Mouse (Mus musculus) forebrain, postnatal 0 days (tissue): Measurements from ENCODE around the gene Vax1. TPM values are rescaled to one million over a fixed set of nuclear protein-coding genes. Genes with fewer than 3 reads are reported as not detected.

Source experiments
- ATAC-seq: fragments of 200-750 bp; cut with Nextera tagmentation; 2 replicates; pipeline ENCODE4 v1.8.0; 2017; ENCODE audit warnings: mild to moderate bottlenecking, moderate library complexity
- DNase-seq: peaks from one replicate; pipeline ENCODE4 v3.0.0-alpha.2; 2015
- H3K27ac ChIP-seq: fragments of 300-500 bp; sonication (generic); 2 replicates; pipeline ENCODE4 v1.5.1; 2014; ENCODE audit warnings: low read depth, mild to moderate bottlenecking, antibody characterized with exemption, low read length, moderate library complexity, mixed read lengths
- H3K27me3 ChIP-seq: fragments of 300-500 bp; sonication (generic); 2 replicates; pipeline ENCODE4 v1.6.1; 2014; ENCODE audit warnings: mild to moderate bottlenecking, low read length, mixed read lengths; ENCODE audit not compliant: insufficient read depth
- H3K36me3 ChIP-seq: fragments of 300-500 bp; sonication (generic); 2 replicates; pipeline ENCODE4 v1.6.1; 2014; ENCODE audit warnings: mild to moderate bottlenecking, moderate library complexity; ENCODE audit not compliant: insufficient read depth
- H3K4me1 ChIP-seq: fragments of 300-500 bp; sonication (generic); 2 replicates; pipeline ENCODE4 v1.6.1; 2014; ENCODE audit warnings: antibody characterized with exemption; ENCODE audit not compliant: insufficient read depth
- H3K4me2 ChIP-seq: fragments of 300-500 bp; sonication (generic); 2 replicates; pipeline ENCODE4 v1.6.1; 2014; ENCODE audit warnings: low read depth, mild to moderate bottlenecking, moderate library complexity
- H3K4me3 ChIP-seq: fragments of 300-500 bp; sonication (generic); 2 replicates; pipeline ENCODE4 v1.5.1; 2014; ENCODE audit warnings: low read depth, low read length, mixed read lengths
- H3K9ac ChIP-seq: fragments of 300-500 bp; sonication (generic); 2 replicates; pipeline ENCODE4 v1.6.1; 2014; ENCODE audit warnings: mild to moderate bottlenecking
- H3K9me3 ChIP-seq: fragments of 300-500 bp; sonication (generic); 2 replicates; pipeline ENCODE4 v1.6.1; 2016; ENCODE audit warnings: low read length
- CTCF ChIP-seq: sonication (generic); IDR thresholded peaks from 2 replicates; pipeline ENCODE4 v1.5.1; 2016; ENCODE audit warnings: antibody characterized with exemption, control low read depth, low read depth
- WGBS: fragments of 180-500 bp; shearing (Covaris S2); extraction: QIAGEN DNeasy Blood & Tissue Kit; methylation state at CpG from one replicate; pipeline ENCODE4 v1.1.7; 2014; 5-methylcytosine and 5-hydroxymethylcytosine counted together
- polyA plus RNA-seq: library from polyadenylated mRNA; unstranded; fragments of >200 nt; fragmentation: Nextera tagmentation; extraction: Ambion mirVana; gene quantifications from 2 replicates; pipeline ENCODE4 v1.2.1, GENCODE M21; 2015
- total RNA-seq: library from RNA; depleted of rRNA; stranded (reverse); fragments of >200 nt; gene quantifications from 2 replicates; pipeline ENCODE4 v1.2.3, GENCODE M21; 2014

Gene Vax1
- total and polyA plus RNA-seq, 2 experiments from 2014 or later: 3.2 to 7.2 TPM

GRCm38 (mm10) chr19:59195181-59195770 is 25.4 kb upstream of the Vax1 start:
- no peaks in the 10 kb centered on the region for H3K4me1 ChIP-seq
- no peak overlapping the region for H3K4me3 ChIP-seq
- no peak overlapping the region for H3K4me2 ChIP-seq
- ATAC-seq (no peak), DNase-seq (peak; percentile 37)
- H3K27ac ChIP-seq: no peak overlapping the region
- 21% methylated on average over 9 of the region's 9 CpGs for WGBS
- no peak for TF ChIP-seq CTCF
- H3K9me3 ChIP-seq: no peaks in the 10 kb centered on the region
- no peak overlapping the region for H3K9ac ChIP-seq
- peaks cover 58% of the 10 kb centered on the region for H3K27me3 ChIP-seq
- no peaks in the 10 kb centered on the region for H3K36me3 ChIP-seq

DNA sequence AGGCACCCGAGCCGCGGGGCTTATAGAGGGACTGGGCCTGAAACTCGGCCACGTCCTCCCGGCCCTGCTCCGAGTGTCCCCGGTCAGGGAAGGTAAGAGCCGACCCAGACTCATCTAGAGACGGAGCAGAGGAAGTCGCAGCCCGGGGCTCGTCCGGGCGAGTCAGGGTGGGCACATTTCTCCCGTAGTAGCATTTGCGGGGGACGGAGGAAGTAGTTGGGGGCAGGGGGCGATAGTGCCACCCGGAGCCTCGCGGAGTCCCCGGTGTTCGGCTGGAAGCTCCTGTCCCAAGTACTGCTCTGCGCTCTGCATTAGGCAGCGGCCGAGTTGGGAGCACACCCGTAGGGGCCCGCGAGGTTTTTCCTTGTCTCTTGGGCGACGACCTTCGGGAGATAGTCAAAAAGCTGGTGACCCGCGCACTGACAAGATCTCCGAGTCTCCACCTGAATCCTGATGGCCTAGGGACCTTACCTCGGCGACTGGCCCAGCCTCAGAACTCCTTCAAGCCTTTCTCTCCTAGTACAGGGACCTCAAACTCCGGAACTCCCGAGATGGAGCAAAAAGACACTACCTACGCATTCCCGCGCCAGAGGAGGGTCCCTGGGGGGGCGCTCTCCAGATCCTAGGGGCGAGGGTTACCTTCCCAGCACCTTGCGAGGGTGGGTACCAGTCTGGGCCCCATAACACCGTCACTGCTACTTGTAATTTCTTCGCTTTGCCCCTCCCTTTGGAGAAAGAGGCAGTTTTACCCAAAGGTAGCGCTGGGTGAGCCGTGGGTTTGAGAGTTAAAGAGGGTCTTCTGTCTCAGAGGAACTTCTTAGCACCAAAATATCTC is 24.3 kb upstream of the Vax1 start:
- no peak for TF ChIP-seq CTCF
- peak overlapping the region; percentile 43 for H3K4me2 ChIP-seq
- no peak overlapping the region for H3K9ac ChIP-seq
- peaks cover 62% of the 10 kb centered on the region for H3K27me3 ChIP-seq
- peak; percentile 30 for DNase-seq
- ATAC-seq: peak; percentile 42
- no peaks in the 10 kb centered on the region for H3K4me1 ChIP-seq
- H3K36me3 ChIP-seq: no peaks in the 10 kb centered on the region
- WGBS: 3% methylated on average over 49 of the region's 50 CpGs
- no peaks in the 10 kb centered on the region for H3K9me3 ChIP-seq
- peak overlapping the region; percentile 9 for H3K4me3 ChIP-seq
- no peak overlapping the region for H3K27ac ChIP-seq

GRCm38 (mm10) chr19:59193456-59193855 is 23.6 kb upstream of the Vax1 start:
- Histone ChIP-seq H3K36me3 (no peaks in the 10 kb centered on the region), H3K4me3 (no peak overlapping the region), H3K9me3 (no peaks in the 10 kb centered on the region), H3K9ac (no peak overlapping the region), H3K27ac (no peak overlapping the region), H3K4me1 (no peaks in the 10 kb centered on the region), H3K4me2 (peak overlapping the region; percentile 43), H3K27me3 (peaks cover 69% of the 10 kb centered on the region)
- ATAC-seq (no peak), DNase-seq (peak; percentile 51)
- TF ChIP-seq CTCF: no peak
- WGBS: 5% methylated on average over 10 of the region's 10 CpGs

GRCm38 (mm10) chr19:59192491-59192890 is 22.6 kb upstream of the Vax1 start:
- H3K36me3 ChIP-seq: no peaks in the 10 kb centered on the region
- no peak for TF ChIP-seq CTCF
- H3K27me3 ChIP-seq: peaks cover 67% of the 10 kb centered on the region
- no peaks in the 10 kb centered on the region for H3K4me1 ChIP-seq
- no peak overlapping the region for H3K27ac ChIP-seq
- DNase-seq (no peak), ATAC-seq (no peak)
- H3K9me3 ChIP-seq: no peaks in the 10 kb centered on the region
- 18% methylated on average over 2 of the region's 2 CpGs for WGBS
- H3K9ac ChIP-seq: no peak overlapping the region
- no peak overlapping the region for H3K4me3 ChIP-seq
- no peak overlapping the region for H3K4me2 ChIP-seq

DNA sequence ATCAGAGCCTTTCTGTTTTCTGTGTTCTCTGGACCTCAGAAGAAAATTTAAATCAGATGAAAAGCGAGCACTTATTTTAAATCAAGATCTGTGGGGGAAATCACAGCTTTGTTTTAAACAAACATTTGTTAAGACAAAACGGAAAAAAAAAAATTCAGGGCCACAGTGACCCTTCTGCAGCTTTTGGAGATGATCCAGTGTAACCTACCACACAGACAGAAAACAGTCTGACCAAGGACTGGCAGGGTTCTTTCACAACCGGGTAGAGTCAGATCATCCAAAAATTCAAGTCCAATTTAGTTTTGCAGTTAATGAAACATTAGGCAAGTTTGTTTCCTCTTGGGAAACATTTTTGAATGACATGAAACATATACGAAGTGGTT is 21.3 kb upstream of the Vax1 start:
- 15% methylated on average over 4 of the region's 4 CpGs for whole genome bisulfite sequencing
- Histone ChIP-seq H3K4me2 (no peak overlapping the region), H3K36me3 (no peaks in the 10 kb centered on the region), H3K4me3 (no peak overlapping the region), H3K4me1 (no peaks in the 10 kb centered on the region), H3K9ac (no peak overlapping the region), H3K27ac (no peak overlapping the region), H3K27me3 (peaks cover 57% of the 10 kb centered on the region), H3K9me3 (no peaks in the 10 kb centered on the region)
- ATAC-seq (no peak), DNase-seq (peak; percentile 13)
- no peak for TF ChIP-seq CTCF

- H3K4me3 ChIP-seq: no peak overlapping the region
- no peak overlapping the region for H3K27ac ChIP-seq
- no peak for TF ChIP-seq CTCF
- no peaks in the 10 kb centered on the region for H3K4me1 ChIP-seq
- no peak for ATAC-seq
- no peak overlapping the region for H3K4me2 ChIP-seq
- H3K27me3 ChIP-seq: peaks cover 52% of the 10 kb centered on the region
- H3K9me3 ChIP-seq: no peaks in the 10 kb centered on the region
- peak; percentile 29 for DNase-seq
- H3K9ac ChIP-seq: no peak overlapping the region
- WGBS: 11% methylated on average over 8 of the region's 8 CpGs
- no peaks in the 10 kb centered on the region for H3K36me3 ChIP-seq
Measured at GRCm38 (mm10) chr19:59190431-59191122, 20.7 kb upstream of the Vax1 start.

GRCm38 (mm10) chr19:59188981-59189380 is 19.1 kb upstream of the Vax1 start:
- 29% methylated on average over 4 of the region's 4 CpGs for WGBS
- no peak overlapping the region for H3K9ac ChIP-seq
- no peaks in the 10 kb centered on the region for H3K9me3 ChIP-seq
- no peak overlapping the region for H3K4me2 ChIP-seq
- TF ChIP-seq CTCF: no peak
- no peak overlapping the region for H3K4me3 ChIP-seq
- H3K36me3 ChIP-seq: no peaks in the 10 kb centered on the region
- no peaks in the 10 kb centered on the region for H3K4me1 ChIP-seq
- H3K27me3 ChIP-seq: peaks cover 39% of the 10 kb centered on the region
- DNase-seq (no peak), ATAC-seq (no peak)
- H3K27ac ChIP-seq: no peak overlapping the region
